Mouse (Mus musculus): Measurements from ENCODE around the gene Epb41l1. TPM values are rescaled to one million over a fixed set of nuclear protein-coding genes. Genes with fewer than 3 reads are reported as not detected.
A peak's percentile ranks its signal among the peaks of the same experiment; 100 is the strongest.
"Not testable (repeated sequence)": the region's sequence is repeated elsewhere in the genome, so short reads cannot be mapped to it uniquely, and the experiment has no call there.

The Epb41l1 gene
- total RNA-seq, 2 experiments from 2014 or later = 310 to 347 TPM

DNA sequence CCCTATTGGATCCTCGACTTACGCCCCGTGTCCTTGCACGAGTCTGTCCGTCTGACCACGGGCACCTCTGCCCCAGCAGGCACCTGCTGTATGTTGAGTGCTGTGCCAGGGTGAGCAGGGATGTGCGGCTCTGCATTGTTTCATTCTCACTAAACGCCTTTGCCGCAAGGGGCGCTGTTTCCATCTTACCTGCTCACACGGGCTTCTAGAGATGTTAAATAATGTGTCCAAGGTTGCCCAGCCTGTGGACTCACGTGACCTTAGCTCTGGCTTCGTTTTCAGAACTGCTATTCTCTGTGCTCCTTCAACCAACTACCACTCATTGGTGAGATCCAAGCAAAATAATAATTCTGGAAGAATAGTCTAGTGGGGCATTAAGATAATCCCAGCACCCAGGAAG lies 61.6 kb downstream of the Epb41l1 start:
- DNase-seq (ENCODE audit: extremely low spot score in 1 of 2, low spot score in 1 of 2) = peak in 1 of 2 experiments; percentile 69

DNA sequence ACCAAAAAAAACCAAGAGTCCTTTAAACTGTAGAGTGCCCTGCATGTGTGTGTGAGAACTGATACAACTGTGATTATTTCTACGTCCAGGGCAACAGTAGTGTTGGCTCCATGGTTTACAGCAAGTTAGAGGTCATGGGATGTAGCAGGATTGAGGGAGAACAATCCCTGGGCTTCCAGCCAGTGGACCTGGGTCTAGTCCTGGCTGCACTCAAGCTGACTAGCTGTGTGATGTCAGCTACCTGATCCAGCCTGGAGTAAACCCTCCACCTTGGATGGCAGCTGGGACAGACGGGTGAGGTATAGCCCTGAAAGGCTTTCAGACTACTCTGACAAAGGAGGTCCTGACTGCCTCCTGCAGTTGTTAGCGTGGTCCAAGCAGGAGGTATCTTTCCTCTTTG lies 62.1 kb downstream of the Epb41l1 start:
- no peak for DNase-seq (ENCODE audit: extremely low spot score in 1 of 2, low spot score in 1 of 2)

DNA sequence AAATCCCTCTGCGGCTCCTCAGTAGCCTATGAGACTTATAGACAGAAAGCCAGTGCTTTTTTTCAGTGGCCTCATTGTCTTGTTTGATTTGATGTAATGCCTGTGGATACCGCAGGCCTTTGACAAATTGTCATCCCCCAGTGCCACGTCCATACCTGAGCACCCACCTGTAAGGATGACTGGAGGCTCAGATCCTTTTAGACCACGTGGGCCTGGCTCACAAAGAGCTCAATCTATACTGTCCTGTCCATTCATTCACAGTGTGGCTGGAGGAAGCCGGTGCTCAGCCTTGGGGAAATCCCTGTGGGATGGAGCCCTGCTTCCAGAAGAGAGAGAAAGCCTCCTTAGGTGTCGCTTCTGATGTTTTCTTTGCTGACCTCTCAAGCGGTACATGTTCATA lies 62.5 kb downstream of the Epb41l1 start:
- no peak for DNase-seq (ENCODE audit: extremely low spot score in 1 of 2, low spot score in 1 of 2)

DNA sequence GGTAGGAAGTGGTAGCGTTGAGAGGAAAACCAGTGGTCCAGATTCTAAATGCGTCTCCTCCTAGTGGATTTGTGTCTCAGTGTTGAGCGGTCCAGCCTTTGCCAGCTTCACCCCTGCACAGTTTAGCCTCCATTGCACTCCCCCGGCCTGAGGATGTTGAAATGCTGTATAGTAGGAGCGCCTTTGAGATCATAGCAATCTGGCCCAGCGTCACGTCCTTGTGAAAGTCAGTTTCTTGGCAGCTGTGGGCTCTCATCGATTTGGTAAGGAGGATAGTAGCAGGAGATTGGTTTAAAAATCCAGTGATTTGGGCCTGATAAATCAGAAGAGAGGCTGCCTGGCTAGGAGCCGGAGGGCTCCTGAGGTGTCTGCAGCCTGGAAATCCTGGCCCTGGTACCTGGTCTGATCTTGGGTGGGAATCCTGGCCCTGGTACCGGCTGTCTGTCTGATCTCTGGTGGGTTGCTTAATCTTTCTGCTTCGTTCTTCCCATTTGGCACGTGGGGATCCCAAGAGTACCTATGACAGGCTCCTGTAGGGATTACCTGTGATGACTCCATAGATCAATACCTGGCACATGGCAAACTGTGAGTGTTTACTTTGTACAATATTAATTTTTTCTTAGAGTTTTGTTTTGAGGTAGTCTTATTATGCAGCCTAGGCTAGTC lies 65.5 kb downstream of the Epb41l1 start:
- no peak for DNase-seq (ENCODE audit: extremely low spot score in 1 of 2, low spot score in 1 of 2)

DNA sequence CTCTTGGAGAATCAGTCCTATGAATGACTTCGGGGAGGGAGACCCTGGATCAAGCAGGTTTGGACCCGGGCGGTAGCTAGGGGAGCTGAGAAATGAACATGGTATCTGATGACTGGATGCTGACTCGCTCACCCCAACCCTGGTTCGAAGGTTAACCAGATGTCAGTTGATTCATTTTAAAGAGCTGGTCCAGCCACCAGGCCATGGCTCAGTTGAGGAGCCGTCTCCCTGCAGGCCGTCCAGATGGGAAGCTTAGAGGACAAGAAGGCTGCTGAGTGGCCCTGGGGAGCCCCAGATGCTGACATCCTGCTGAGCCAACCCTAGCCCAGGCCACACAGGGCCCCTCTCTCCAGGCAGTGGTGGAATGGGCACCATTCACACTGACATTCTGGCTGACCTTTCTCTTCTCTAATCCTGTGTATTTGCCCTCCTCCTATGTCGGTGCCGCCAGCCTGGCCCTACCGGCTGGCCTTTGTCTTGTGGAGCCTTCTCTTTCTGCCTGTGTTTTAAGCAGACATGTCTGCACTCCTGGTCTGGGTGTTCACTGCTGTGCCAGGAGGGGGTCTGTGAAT lies 67.0 kb downstream of the Epb41l1 start:
- no peak for DNase-seq (ENCODE audit: extremely low spot score in 1 of 2, low spot score in 1 of 2)

DNA sequence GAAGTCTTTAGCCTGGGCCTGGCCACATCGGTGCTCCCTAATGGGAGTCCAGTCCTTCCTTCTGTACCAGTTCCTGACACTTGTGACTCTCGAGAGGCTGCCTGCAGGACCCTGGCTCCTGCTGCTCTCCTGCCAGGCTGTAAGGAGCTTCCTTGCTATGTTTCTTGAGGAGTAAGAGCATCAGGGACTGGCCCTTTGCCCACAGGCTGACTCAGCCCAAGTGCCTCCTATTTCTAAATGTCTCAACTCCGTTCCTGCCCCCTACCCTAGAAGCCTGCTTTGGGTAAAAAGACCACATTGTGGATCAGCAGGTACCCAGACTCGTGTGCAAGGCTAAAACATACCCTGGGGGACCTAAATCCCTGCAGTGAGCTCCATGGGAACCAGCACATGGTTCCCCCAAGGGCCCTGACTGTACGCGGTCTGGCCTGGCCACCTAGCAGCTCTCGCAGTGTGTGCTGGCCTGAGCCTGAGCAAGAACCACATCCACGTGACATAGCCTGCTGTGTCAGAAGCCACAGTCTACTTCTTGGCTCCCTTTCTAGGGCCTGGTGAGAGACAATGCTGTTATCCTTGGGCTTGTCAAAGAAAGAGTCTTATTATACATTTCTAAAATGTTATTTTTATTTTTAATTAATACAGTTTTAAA lies 67.6 kb downstream of the Epb41l1 start:
- DNase-seq (ENCODE audit: extremely low spot score in 1 of 2, low spot score in 1 of 2) = no peak

DNA sequence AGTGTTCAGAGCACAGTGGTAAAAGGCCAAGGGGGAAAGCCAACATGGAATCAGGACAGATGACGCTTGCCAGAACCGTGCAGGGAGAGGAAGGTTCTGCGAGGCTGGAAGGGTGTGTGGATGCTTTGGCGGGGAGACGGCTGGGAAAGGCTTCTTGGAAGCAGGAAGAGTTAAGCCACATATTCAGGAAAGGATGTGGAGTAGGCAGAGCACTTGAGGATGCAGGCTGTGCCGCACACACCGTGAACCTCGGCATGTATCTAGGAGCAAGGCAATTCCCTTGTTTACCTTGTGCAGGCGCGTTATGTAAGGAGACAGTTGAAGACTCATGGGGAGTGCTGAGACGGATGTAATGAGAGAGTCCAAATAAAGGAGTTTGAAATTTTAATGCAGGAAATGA lies 69.5 kb downstream of the Epb41l1 start:
- DNase-seq (ENCODE audit: extremely low spot score in 1 of 2, low spot score in 1 of 2) = no peak

DNA sequence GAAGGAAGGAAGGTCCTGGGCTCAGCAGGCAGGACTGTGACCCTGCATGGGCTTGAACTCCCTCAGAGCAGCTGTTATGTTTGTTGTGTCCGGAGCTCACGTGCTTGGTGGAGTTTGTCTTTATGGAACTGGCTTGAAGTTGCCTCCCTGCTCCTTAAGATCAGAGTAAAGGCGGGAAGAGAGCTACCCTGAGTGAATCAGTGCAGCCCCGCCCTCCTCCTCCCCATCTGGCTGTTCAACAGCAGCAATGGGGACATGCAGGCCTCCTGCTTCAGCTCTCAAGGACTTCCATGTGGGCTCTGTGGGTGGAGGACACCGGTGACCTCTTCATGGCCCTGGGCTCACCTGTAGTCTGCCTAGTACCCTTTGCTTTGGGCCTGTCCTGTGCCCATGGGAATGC lies 71.1 kb downstream of the Epb41l1 start:
- DNase-seq (ENCODE audit: extremely low spot score in 1 of 2, low spot score in 1 of 2) = no peak

DNA sequence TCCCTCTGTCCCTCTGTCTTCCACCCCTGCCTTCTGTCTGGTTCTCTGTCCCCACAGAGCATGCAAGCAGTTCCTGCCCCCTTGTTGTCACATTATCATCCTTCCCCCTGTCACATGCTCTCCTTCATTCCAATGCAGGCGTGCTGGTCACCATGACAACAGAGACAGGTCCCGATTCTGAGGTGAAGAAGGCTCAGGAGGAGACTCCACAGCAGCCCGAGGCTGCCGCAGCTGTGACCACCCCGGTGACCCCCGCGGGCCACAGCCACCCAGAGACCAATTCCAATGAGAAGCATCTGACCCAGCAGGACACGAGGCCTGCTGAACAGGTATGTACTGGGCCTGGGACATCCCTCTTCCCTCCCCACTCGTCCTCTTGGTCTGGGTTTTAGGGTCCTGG lies 73.1 kb downstream of the Epb41l1 start:
- no peak for DNase-seq (ENCODE audit: extremely low spot score in 1 of 2, low spot score in 1 of 2)

DNA sequence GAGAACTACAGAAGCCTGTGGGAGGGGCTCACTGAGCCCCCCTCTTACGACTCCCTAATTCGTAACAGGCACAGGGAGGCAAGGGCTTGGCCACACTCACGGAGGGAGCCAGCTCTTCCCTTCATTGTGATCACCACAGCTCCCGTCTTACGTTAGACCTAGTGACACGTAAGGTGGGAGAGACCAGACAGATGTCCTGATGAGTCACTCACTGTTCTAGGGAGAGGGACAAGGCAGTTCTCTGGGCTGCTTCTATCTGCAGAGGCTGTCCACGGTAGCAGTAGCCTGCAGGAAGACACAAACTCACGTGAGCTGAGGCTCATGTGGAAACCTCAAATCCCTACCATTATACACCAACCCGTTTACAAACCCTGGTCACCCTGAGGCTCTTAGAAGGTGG lies 73.8 kb downstream of the Epb41l1 start:
- no peak for DNase-seq (ENCODE audit: extremely low spot score in 1 of 2, low spot score in 1 of 2)

DNA sequence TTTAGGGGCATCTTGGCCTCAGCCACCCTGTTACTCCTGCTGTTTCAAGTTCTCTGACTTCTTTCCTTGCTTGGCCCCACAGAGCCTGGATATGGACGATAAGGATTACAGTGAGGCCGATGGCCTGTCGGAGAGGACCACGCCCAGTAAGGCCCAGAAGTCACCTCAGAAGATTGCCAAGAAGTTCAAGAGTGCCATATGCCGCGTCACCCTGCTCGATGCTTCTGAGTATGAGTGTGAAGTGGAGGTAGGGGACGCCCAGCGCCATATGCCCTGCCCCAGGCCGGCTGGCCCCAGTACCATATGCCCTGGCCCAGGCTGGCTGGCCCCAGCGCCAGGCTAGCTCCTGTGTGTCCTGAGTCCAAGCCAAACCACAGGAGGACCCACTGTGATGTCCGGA lies 74.2 kb downstream of the Epb41l1 start:
- DNase-seq (ENCODE audit: extremely low spot score in 1 of 2, low spot score in 1 of 2) = no peak

DNA sequence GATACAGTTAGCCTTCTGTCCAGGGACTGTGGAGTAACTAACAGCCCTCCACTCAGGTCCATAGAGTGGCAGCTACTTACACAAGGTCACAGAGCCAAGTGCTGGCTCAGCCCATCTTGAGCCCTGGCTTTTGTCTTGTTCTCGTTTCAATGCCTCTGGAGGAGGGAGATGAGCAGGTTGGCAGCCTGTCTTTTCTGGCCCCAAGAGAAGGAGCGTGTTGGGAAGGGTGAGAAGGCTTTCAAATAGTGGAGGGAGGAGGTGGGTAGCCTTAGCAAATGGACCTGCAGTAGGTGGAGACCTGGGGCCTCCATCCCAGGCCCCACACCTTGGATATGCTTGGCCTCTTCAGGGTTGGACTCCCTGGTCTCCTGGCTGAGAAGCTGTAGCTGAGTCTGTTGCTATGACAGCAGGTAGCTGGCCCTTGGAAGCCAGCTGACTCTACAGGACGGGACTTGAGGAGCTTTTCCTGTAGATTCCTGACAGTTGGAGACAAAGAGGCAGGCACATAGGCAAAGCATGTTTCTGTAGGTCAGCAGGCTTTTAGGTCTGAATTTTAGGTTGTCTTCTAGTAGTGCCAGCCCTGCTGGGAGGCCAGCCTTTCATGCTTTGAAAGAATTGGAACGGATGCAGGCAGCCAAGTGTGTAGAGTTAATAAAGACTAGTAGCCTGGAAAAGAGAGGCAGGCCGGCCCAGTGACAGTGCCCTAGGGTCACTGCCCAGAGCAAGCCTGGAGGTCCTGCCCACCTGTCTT lies 76.3 kb downstream of the Epb41l1 start:
- DNase-seq (ENCODE audit: extremely low spot score in 1 of 2, low spot score in 1 of 2) = no peak

DNA sequence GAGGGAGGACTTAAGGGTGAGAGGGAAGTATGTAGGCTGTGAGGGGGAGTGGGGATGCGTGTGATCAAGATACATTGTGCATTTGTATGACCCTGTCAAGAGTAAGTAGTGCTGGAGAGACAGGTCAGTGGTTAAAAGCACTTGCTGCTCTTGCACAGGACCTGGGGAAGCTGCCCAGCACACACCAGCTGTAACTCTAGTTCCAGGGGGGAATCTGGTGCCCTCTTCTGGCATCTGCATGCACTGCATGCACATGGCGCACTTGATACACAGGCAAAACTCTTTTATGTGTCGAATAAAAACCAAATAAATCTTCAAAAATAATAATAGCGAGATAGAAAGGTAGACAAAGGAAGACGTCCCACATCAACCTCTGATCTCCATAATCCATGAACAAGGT lies 77.2 kb downstream of the Epb41l1 start:
- peak; percentile 61 to 76 for DNase-seq (ENCODE audit: extremely low spot score in 1 of 2, low spot score in 1 of 2)

DNA sequence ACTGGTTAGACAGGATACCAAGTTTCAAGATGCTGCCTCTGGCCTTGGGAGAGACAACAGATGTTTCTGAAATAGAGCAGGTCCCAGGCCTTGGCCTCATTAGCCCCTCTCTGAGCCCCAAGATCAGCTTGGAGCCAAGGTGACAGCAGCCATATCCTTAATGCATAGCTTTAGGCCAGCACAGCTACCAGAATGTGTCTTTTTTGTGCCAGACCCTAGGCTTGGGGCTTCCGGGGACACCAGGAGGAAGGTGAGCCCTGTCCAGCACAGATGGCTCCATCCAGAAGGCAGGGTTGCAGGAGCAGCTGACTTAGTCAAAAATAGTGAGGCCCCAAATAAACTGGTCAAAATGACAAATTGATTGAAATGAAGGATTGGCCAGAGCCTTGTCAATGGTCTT lies 80.3 kb downstream of the Epb41l1 start:
- no peak for DNase-seq (ENCODE audit: extremely low spot score in 1 of 2, low spot score in 1 of 2)

DNA sequence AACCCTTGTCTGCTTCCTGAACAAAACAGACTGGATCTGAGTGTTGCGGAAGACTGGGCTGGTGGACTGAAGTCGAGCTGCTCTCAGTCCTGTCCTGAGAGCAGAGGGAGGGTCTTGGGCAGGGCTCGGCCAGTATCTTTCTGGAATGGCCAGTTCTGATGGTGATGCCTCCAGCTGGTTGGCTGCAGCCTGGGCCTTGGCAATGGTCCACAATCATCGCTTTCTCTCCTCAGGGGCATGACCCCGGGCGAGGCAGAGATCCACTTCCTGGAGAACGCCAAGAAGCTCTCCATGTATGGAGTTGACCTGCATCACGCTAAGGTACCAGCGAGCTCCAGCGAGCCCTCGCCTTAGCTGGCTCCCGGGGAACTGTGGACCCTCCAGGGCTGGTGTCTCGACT lies 84.8 kb downstream of the Epb41l1 start:
- no peak for DNase-seq (ENCODE audit: extremely low spot score in 1 of 2, low spot score in 1 of 2)

DNA sequence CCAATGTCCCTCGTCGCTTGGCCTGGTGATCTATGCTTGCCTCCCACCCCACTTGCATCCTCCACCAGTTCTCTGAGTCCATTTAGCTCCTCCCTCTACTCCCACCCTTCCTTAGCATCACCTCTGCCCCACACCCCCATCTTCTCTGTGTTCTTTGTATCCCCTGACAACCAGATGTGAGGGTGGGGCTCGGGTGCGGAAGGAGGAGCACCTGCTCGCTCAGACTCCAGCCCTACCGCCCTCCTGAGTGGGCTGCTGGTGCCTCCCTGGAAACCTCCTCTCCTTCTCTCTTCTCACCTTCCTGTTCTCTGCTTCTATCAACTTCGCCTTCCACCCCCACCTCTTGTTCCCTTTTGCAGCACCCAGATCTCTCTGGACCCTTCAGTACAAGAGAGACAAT lies 91.3 kb downstream of the Epb41l1 start:
- DNase-seq (ENCODE audit: extremely low spot score in 1 of 2, low spot score in 1 of 2) = no peak

DNA sequence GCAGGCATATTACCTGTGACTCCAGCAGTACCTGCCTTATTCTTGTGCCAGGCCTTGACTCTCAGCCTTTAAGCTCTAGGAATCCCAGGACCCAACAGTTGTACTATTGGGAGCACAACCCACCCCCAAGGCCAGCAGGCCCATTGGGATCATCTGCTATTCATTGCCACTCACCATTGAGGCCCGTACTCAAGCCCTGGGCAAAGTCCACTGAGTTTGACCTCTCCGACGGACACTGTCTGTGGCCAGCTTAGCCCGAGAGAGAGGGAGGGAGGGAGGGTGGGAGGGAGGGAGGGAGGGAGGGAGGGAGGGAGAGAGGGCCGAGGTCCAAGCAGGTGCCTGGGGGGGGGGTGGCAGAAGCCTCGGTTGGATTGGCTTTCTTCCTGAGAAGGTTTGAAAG lies 91.9 kb downstream of the Epb41l1 start:
- DNase-seq (ENCODE audit: extremely low spot score in 1 of 2, low spot score in 1 of 2) = no peak

DNA sequence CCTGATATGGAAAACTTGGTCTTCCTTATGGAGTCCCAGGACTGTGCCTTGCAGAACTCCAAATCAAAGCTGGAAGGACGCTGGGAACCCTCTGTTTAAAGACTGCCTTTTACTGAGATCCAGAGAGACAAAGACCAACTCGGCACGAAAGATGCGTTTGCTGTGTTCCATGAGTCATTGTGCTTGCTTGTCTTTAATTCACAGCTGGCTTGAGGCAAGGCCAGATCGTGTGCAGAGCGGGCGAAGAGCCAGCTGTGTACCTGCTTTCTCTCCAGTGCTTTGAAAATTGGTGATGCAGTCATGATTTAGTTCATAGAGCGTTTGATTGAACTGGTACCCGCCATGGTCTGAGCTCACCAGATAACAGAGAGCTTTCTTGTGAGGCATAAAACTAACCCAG lies 94.4 kb downstream of the Epb41l1 start:
- DNase-seq (ENCODE audit: extremely low spot score in 1 of 2, low spot score in 1 of 2) = no peak

DNA sequence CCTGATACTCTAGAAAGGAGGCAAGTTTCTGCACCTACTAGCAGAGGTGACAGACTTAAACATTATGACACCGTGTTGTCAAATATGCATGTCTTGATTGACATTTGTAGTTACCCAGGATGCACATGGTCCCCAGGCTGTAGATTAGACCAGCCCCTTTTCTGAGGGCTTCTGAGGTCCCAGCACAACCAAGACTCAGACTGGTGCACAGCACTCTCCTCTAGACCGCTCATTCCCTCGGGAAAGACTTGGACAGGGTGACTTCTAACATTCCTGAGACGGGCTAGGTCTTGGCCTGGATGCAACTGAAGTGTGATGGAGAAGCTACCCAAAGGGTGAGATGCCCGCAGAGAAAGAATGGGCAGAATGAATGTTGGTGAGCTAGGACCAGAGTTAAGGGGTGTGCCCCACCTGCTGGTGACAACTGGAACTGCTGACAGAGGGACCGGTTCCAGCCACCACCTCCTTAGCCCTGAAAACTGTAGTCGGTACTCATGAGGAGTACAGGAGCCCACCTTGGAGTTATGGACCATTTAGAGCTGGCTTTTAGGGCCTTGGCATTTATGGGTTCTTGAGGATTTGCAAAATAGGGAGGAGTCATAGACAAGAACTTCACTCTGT lies 95.0 kb downstream of the Epb41l1 start:
- peak; percentile 78 to 93 for DNase-seq (ENCODE audit: extremely low spot score in 1 of 2, low spot score in 1 of 2)

DNA sequence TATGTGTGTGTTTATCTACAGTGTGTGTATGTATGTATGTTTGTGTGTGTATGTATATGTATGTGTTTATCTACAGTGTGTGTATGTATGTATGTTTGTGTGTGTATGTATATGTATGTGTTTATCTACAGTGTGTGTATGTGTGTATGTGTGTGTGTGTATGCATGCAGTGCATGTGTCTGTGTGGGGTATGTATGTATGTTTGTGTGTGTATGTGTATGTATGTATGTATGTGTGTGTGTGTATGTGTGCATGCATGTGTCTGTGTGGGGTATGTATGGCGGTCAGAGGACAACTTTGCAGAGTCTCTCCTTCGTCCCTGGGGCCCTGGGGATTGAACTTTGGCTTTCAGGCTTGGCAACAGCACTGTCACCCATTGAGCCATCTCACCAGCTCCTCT lies 96.0 kb downstream of the Epb41l1 start:
- not testable (repeated sequence) for DNase-seq (ENCODE audit: extremely low spot score in 1 of 2, low spot score in 1 of 2)

DNA sequence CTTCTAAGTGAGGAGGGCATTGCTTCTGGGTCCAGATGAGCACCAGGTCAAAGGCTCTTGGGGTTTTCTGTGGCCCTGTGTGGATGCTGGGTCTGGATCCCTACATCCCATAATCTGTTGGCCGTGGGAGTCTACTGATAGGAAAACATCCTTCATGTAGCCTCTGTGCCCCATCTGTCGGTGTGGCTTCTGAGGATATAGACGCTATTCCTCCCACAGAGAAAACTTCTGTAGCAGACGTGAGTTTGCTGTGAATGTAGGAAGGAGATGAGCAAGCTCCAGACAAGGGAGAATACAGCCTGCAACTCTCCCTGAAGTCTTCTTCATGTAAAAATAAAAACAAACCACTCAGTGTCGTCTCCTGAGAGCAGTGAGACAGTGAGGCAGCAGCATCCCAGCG lies 97.6 kb downstream of the Epb41l1 start:
- no peak for DNase-seq (ENCODE audit: extremely low spot score in 1 of 2, low spot score in 1 of 2)

Data from layer of hippocampus, postnatal 25 days (tissue).